Mouse (Mus musculus) layer of hippocampus, adult 18-20 months (tissue): ENCODE results near the gene Srl. TPM values are rescaled to one million over a fixed set of nuclear protein-coding genes. Genes with fewer than 3 reads are reported as not detected.
A peak's percentile ranks its signal among the peaks of the same experiment; 100 is the strongest.
"Not testable (repeated sequence)": the region's sequence is repeated elsewhere in the genome, so short reads cannot be mapped to it uniquely, and the experiment has no call there.

ENCODE experiments used
- DNase-seq, 2 experiments: peaks; one replicate each; pipeline ENCODE4 v3.0.0; 2022; ENCODE audit warnings: low spot score in 2 of 2
- total RNA-seq, 2 experiments: library from RNA; stranded (reverse); gene quantifications; 2 replicates each; pipeline ENCODE4 v1.2.3; 2021

The Srl gene
- total RNA-seq, 2 experiments from 2014 or later = 10.0 to 10.3 TPM

DNA sequence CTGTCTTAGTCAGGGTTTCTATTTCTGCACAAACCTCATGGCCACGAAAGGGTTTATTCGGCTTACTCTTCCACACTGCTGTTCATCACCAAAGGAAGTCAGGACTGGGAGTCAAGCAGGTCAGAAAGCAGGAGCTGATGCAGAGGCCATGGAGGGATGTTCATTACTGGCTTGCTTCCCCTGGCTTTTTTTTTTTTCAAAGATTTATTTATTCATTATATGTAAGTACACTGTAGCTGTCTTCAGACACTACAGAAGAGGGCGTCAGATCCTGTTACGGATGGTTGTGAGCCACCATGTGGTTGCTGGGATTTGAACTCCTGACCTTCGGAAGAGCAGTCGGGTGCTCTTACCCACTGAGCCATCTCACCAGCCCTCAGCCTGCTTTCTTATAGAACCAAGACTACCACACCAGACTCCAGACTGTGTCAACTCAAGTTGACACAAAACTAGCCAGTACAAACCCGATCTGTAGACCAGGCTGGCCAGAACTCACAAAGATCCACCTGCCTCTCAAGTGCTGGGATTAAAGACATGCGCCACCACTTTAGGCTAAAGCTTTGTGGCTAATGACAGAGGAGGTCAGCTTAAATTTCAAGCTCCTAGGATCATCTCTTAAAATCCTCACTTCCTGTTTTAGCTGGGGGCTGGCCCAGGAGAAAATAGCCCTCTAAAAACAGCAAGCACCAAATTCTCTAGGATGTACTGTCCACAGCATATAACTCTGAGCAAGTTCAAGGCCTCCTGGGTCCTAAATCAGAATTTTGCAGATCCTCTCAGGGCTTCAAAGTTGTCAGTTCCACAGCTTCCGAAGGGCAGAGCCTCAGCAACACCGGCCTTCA lies 67.4 kb downstream of the Srl start:
- not testable (repeated sequence) for DNase-seq

DNA sequence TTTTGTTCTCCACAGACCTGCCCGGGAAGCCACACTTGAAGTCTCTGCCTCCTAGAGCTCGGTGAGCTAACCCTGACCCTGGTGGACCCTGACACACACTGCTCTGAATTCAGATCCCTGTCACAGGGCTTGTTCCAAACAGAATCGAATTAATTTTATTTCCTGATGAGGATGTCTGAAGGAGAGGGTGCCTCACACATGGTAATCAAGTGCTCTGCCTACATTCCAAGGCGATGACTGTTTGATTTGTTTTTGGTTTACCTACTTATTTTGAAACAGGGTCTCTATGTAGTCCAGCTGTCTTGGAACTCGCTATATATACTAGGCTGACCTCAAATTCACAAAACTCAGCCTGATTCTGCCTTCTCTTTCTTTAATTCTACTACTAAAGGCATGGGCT lies 68.4 kb downstream of the Srl start:
- DNase-seq = no peak

- DNase-seq = peak; percentile 86 to 92
Measured at GRCm38 (mm10) chr16:4472687-4473086, 68.9 kb downstream of the Srl start.

- peak; percentile 35 to 67 for DNase-seq
Measured at GRCm38 (mm10) chr16:4469599-4470352, 71.8 kb downstream of the Srl start.

DNA sequence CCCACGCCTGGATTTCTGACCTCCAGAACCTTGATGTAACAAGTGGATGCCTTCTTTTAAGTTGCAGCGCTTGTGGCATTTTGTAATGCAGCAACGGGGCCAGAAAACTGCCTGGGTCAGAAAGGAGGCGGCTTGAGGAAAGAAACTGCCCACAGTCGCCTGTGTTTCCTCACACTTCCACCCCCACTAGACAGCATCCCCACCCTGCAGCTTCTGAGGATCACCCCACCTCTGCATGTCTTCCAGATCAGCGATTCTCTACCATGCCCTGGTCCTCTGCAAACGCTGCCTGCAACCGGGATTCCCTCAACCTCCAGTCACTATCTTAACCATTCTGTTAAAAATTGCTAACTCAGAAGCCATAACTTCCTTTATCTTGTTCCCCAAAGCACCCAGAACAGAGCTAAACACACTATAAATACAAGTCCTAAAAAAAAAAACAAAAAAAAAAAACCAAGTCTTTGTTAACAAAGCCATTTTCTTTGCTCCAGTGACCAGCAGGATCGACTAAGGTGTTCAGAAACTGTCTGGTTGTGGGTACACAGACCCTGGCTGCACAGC lies 77.0 kb downstream of the Srl start:
- DNase-seq = no peak

- DNase-seq = no peak
Measured at GRCm38 (mm10) chr16:4457927-4458326, 83.7 kb downstream of the Srl start.

GRCm38 (mm10) chr16:4456391-4456790 lies 85.2 kb downstream of the Srl start:
- DNase-seq = peak; percentile 81 to 86

- DNase-seq = no peak
Measured at GRCm38 (mm10) chr16:4455693-4456092, 85.9 kb downstream of the Srl start.

DNA sequence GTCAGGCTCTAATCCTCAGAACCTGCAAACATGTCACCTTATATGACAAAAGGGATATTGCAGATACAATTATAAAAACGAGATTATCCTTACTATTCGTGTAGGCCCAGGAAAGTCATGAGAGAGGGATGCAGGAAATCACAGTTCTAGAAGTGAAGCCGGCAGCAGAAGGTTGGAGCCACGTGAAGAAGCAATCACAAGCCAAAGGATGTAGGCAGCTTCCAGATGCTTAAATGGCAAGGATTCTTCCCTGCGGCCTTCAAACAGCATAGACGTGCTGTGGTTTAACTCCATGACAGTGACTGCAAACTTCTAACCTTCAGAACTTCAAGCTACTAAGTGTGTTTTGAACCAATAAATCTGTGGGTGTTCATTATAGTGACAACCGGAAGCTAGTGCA lies 87.1 kb downstream of the Srl start:
- peak; percentile 38 to 48 for DNase-seq

DNA sequence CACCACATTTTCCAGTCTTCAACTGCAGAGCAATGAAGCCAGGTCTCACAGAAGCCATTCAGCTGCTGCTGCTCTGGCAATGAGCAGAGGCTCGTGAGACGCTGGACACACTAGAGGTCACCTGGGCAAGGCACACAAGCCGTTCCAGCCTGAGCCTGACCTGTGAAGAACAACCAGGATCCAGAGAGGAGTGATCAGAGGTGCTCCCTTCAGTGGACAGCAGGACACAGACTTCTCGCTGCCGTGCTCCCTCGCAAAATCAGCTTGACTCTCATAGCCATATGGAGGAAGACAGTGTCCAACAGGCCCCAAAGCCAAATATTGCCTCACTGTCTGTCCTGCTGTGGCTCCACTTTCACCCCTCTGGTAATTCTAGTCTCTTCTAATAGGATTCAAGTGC lies 92.2 kb downstream of the Srl start:
- no peak for DNase-seq

DNA sequence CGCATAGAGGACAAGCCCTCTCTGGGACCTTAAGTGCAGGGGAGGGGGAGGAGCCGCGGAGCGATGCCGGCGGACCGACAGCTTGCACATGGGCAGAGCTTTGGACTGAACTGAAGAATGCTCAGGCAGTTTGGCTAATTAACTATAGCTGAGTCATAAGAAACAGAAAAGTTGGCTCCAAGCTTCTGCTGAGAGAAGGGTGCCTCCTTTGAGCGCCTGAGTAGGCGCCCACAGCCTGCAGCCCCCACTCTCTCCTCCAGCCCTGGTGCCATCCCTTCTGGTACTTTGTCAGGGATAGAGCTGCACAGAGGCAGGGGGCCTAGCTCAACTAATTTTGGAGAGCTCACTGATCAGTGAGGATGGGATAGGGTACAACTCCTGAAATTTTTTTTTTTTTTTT lies 93.4 kb downstream of the Srl start:
- DNase-seq = peak; percentile 60 to 74

DNA sequence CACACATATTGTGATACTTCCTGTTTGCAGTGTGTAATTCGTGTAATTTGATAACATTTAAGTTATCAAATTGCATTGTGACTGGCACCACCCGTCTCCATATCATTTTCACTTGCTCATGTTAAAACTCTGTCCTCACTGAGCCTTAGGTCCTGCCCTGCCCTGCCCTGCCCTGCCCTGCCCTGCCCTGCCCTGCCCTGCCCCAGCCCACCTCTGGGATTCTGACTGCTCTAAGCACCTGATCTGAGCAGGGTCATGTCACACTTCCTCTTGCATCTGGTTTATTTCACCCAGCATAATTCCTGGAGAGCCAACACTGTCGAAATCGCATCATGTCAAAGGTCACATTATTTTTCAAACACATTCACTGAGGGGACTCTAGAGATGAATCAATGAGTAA lies 95.2 kb downstream of the Srl start:
- no peak for DNase-seq

- DNase-seq = no peak
Measured at GRCm38 (mm10) chr16:4444378-4444777, 97.2 kb downstream of the Srl start.

DNA sequence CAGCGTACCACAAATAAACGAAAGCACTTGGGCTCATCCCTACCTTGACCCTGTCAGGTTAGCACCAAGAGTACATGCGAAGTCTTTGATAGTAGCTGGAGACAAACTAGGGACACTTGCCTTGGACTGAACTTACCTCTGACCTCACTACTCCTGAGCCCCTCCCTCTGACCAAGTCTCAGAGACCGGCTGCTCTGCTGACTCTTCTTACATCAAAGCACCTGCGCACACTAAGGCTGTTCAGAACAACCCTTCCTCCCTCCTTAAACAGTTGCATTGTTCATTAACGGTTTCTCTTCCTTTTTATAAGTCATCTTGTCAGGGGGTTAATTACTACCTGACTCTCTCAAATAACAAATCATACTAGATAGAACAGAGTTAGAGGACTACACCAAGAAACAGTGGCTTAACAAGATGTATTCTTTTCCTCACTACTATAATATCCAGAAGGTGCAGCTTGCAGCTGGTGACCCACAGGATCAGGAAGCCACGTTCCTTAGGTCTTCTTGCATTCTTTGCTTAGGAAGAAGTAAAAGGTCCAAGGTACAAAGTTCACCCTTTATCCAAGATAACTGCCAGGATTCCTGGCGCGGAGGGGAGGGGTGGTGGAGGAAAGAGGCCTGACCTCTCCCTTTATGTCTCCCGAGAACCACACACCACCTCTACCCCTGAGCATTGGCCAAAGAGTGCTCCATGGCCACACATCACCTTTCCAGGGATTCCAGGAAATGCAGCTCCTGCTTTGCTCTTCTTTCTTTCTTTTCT lies 102.1 kb downstream of the Srl start:
- no peak for DNase-seq

- peak in 1 of 2 experiments; percentile 30 for DNase-seq
Measured at GRCm38 (mm10) chr16:4436738-4437137, 104.9 kb downstream of the Srl start.

- no peak for DNase-seq
Measured at GRCm38 (mm10) chr16:4435371-4435770, 106.2 kb downstream of the Srl start.

DNA sequence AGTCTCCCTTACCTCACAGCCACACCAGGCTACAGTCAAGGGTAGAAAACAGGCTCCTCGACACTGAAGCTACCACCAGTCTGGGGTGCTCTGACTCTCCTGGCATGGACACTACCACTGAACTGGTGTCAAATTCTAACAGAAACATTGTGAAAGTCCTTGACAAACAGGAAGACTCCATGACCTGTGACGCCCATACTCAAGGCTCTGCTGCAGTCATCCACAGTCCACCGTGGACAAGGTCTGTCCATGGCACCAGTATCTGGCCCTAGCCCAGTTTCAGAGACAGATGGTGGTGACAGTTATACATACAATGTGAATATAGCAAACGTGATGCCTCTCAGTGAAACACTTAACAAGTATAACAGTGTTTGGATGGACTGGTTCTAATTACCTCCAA lies 109.8 kb downstream of the Srl start:
- no peak for DNase-seq

GRCm38 (mm10) chr16:4431013-4431412 lies 110.6 kb downstream of the Srl start:
- no peak for DNase-seq

GRCm38 (mm10) chr16:4430232-4430631 lies 111.4 kb downstream of the Srl start:
- DNase-seq = no peak
